Mouse (Mus musculus): Measurements from ENCODE around the gene Negr1. TPM values are rescaled to one million over a fixed set of nuclear protein-coding genes. Genes with fewer than 3 reads are reported as not detected.

Gene Negr1
- polyA plus RNA-seq, 1 experiment from 2014 or later: 61.9 TPM

GRCm38 (mm10) chr3:156710693-156711092 lies 149.1 kb downstream of the Negr1 start:
- DNase-seq (no peak), ATAC-seq (ENCODE audit: low FRiP score, low TSS enrichment) (no peak)
- Histone ChIP-seq H3K27me3 (ENCODE audit: control insufficient read depth, insufficient read depth, low read length) (no peaks in the 10 kb centered on the region), H3K36me3 (ENCODE audit: control insufficient read depth, insufficient read depth, low read length) (no peaks in the 10 kb centered on the region), H3K4me1 (ENCODE audit: control insufficient read depth, insufficient read depth, low read length) (no peaks in the 10 kb centered on the region), H3K4me3 (replicated peaks; ENCODE audit: low read depth, low read length) (no peak overlapping the region), H3K4me2 (ENCODE audit: low read length) (no peak overlapping the region), H3K9me3 (ENCODE audit: control insufficient read depth, low read length) (no peaks in the 10 kb centered on the region), H3K27ac (replicated peaks; ENCODE audit: low read depth, low read length) (no peak overlapping the region), H3K9ac (replicated peaks; ENCODE audit: low read length) (no peak overlapping the region)
- 86% methylated on average over 4 of the region's 4 CpGs for WGBS

DNA sequence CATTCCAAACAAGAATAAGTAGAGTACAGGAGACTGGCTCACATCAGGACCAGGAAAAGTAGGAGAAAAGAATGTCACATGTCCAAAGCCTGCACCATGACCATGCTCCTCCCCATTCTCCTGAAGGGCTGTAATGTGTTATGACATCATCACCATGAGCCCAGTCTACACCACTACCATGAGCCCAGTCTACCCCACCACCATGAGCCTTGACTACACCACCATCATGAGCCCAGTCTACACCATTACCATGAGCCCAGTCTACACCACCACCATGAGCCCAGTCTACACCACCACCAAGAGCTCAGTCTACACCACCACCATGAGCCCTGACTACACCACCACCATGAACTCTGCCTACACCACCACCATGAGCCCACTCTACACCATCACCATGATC lies 174.7 kb downstream of the Negr1 start:
- no peak overlapping the region for H3K27ac ChIP-seq (replicated peaks; ENCODE audit: low read depth, low read length)
- H3K9ac ChIP-seq (replicated peaks; ENCODE audit: low read length): no peak overlapping the region
- H3K4me1 ChIP-seq (ENCODE audit: control insufficient read depth, insufficient read depth, low read length): no peaks in the 10 kb centered on the region
- ATAC-seq (ENCODE audit: low FRiP score, low TSS enrichment) (no peak), DNase-seq (no peak)
- no peaks in the 10 kb centered on the region for H3K36me3 ChIP-seq (ENCODE audit: control insufficient read depth, insufficient read depth, low read length)
- H3K4me2 ChIP-seq (ENCODE audit: low read length): no peak overlapping the region
- no peak overlapping the region for H3K4me3 ChIP-seq (replicated peaks; ENCODE audit: low read depth, low read length)
- no peaks in the 10 kb centered on the region for H3K9me3 ChIP-seq (ENCODE audit: control insufficient read depth, low read length)
- no peaks in the 10 kb centered on the region for H3K27me3 ChIP-seq (ENCODE audit: control insufficient read depth, insufficient read depth, low read length)

DNA sequence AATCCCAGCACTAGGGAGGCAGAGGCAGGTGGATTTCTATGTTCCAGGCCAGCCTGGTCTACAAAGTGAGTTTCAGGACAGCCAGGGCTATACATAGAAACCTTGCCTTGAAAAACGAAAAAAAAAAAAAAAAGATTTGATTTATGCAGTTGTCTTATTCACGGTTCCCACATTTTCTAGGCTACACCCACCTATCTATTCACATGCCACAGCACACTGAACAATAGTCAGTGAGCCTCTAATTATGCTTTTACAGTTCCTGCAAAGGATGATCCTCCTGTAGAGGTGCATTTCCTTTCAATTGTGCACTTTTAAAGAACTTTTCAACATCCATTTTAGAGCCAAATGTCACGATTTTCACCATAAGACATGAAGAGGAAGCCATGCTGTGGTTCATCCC lies 177.9 kb downstream of the Negr1 start:
- ATAC-seq (ENCODE audit: low FRiP score, low TSS enrichment): no peak
- H3K9ac ChIP-seq (replicated peaks; ENCODE audit: low read length): no peak overlapping the region
- no peaks in the 10 kb centered on the region for H3K4me1 ChIP-seq (ENCODE audit: control insufficient read depth, insufficient read depth, low read length)
- no peak overlapping the region for H3K27ac ChIP-seq (replicated peaks; ENCODE audit: low read depth, low read length)
- DNase-seq: no peak
- H3K36me3 ChIP-seq (ENCODE audit: control insufficient read depth, insufficient read depth, low read length): no peaks in the 10 kb centered on the region
- H3K9me3 ChIP-seq (ENCODE audit: control insufficient read depth, low read length): no peaks in the 10 kb centered on the region
- 83% methylated on average over 3 of the region's 3 CpGs for WGBS
- H3K4me2 ChIP-seq (ENCODE audit: low read length): no peak overlapping the region
- no peaks in the 10 kb centered on the region for H3K27me3 ChIP-seq (ENCODE audit: control insufficient read depth, insufficient read depth, low read length)
- H3K4me3 ChIP-seq (replicated peaks; ENCODE audit: low read depth, low read length): no peak overlapping the region

- H3K27me3 ChIP-seq (ENCODE audit: control insufficient read depth, insufficient read depth, low read length): no peaks in the 10 kb centered on the region
- WGBS: 97% methylated on average over 1 of the region's 1 CpGs
These were observed 181.7 kb downstream of the Negr1 start for GRCm38 (mm10) chr3:156743266-156743665.

GRCm38 (mm10) chr3:156745218-156745770 lies 183.7 kb downstream of the Negr1 start:
- H3K27me3 ChIP-seq (ENCODE audit: control insufficient read depth, insufficient read depth, low read length): no peaks in the 10 kb centered on the region
- DNase-seq (no peak), ATAC-seq (ENCODE audit: low FRiP score, low TSS enrichment) (no peak)
- no peak overlapping the region for H3K27ac ChIP-seq (replicated peaks; ENCODE audit: low read depth, low read length)
- H3K4me2 ChIP-seq (ENCODE audit: low read length): no peak overlapping the region
- H3K9ac ChIP-seq (replicated peaks; ENCODE audit: low read length): no peak overlapping the region
- WGBS: 88% methylated on average over 5 of the region's 5 CpGs
- H3K4me1 ChIP-seq (ENCODE audit: control insufficient read depth, insufficient read depth, low read length): no peaks in the 10 kb centered on the region
- no peaks in the 10 kb centered on the region for H3K36me3 ChIP-seq (ENCODE audit: control insufficient read depth, insufficient read depth, low read length)
- H3K4me3 ChIP-seq (replicated peaks; ENCODE audit: low read depth, low read length): no peak overlapping the region
- H3K9me3 ChIP-seq (ENCODE audit: control insufficient read depth, low read length): no peaks in the 10 kb centered on the region

More at GRCm38 (mm10) chr3:156743266-156743665, 181.7 kb downstream of the Negr1 start:
- Histone ChIP-seq H3K27ac (replicated peaks; ENCODE audit: low read depth, low read length) (no peak overlapping the region), H3K4me3 (replicated peaks; ENCODE audit: low read depth, low read length) (no peak overlapping the region), H3K36me3 (ENCODE audit: control insufficient read depth, insufficient read depth, low read length) (no peaks in the 10 kb centered on the region), H3K9ac (replicated peaks; ENCODE audit: low read length) (no peak overlapping the region), H3K4me2 (ENCODE audit: low read length) (no peak overlapping the region), H3K4me1 (ENCODE audit: control insufficient read depth, insufficient read depth, low read length) (no peaks in the 10 kb centered on the region), H3K9me3 (ENCODE audit: control insufficient read depth, low read length) (no peaks in the 10 kb centered on the region)
- DNase-seq (no peak), ATAC-seq (ENCODE audit: low FRiP score, low TSS enrichment) (no peak)

DNA sequence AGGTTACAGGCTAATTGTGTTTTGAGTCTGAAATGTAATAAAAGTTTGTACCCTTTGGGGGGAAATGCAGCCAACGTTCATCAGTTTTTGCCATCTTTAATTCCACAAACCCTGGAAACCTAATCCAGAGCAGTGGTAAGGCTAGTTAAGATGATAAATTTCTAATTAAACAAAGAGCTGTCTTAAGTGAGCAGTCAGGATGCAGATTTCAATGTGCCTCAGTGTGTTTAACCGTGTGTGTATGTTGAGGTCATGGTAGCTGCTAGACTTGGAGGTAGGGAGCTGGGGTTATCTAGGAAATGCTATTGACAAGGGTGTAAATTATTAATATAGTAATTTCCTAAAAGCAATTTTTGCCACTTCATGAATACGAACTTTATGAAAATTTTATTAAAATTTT lies 185.9 kb downstream of the Negr1 start:
- DNase-seq (no peak), ATAC-seq (ENCODE audit: low FRiP score, low TSS enrichment) (no peak)
- H3K36me3 ChIP-seq (ENCODE audit: control insufficient read depth, insufficient read depth, low read length): no peaks in the 10 kb centered on the region
- H3K4me2 ChIP-seq (ENCODE audit: low read length): no peak overlapping the region
- no peak overlapping the region for H3K4me3 ChIP-seq (replicated peaks; ENCODE audit: low read depth, low read length)
- no peak overlapping the region for H3K9ac ChIP-seq (replicated peaks; ENCODE audit: low read length)
- H3K27ac ChIP-seq (replicated peaks; ENCODE audit: low read depth, low read length): no peak overlapping the region
- H3K4me1 ChIP-seq (ENCODE audit: control insufficient read depth, insufficient read depth, low read length): no peaks in the 10 kb centered on the region
- H3K9me3 ChIP-seq (ENCODE audit: control insufficient read depth, low read length): no peaks in the 10 kb centered on the region
- 85% methylated on average over 3 of the region's 3 CpGs for WGBS
- H3K27me3 ChIP-seq (ENCODE audit: control insufficient read depth, insufficient read depth, low read length): no peaks in the 10 kb centered on the region

GRCm38 (mm10) chr3:156753780-156754373 lies 192.3 kb downstream of the Negr1 start:
- no peaks in the 10 kb centered on the region for H3K9me3 ChIP-seq (ENCODE audit: control insufficient read depth, low read length)
- 73% methylated on average over 4 of the region's 4 CpGs for WGBS
- no peak for ATAC-seq (ENCODE audit: low FRiP score, low TSS enrichment)
- no peak overlapping the region for H3K4me2 ChIP-seq (ENCODE audit: low read length)
- no peaks in the 10 kb centered on the region for H3K36me3 ChIP-seq (ENCODE audit: control insufficient read depth, insufficient read depth, low read length)
- H3K4me1 ChIP-seq (ENCODE audit: control insufficient read depth, insufficient read depth, low read length): 0 out of 2 replicates have a peak, but pooled peaks cover 3% of the 10 kb centered on the region
- no peaks in the 10 kb centered on the region for H3K27me3 ChIP-seq (ENCODE audit: control insufficient read depth, insufficient read depth, low read length)
- no peak overlapping the region for H3K9ac ChIP-seq (replicated peaks; ENCODE audit: low read length)
- no peak overlapping the region for H3K4me3 ChIP-seq (replicated peaks; ENCODE audit: low read depth, low read length)
- DNase-seq: no peak
- H3K27ac ChIP-seq (replicated peaks; ENCODE audit: low read depth, low read length): no peak overlapping the region

GRCm38 (mm10) chr3:156754790-156755530 lies 193.4 kb downstream of the Negr1 start:
- no peaks in the 10 kb centered on the region for H3K36me3 ChIP-seq (ENCODE audit: control insufficient read depth, insufficient read depth, low read length)
- no peaks in the 10 kb centered on the region for H3K9me3 ChIP-seq (ENCODE audit: control insufficient read depth, low read length)
- H3K4me3 ChIP-seq (replicated peaks; ENCODE audit: low read depth, low read length): no peak overlapping the region
- H3K27ac ChIP-seq (replicated peaks; ENCODE audit: low read depth, low read length): 0 out of 2 replicates have a peak overlapping the region, but pooled peaks have one; percentile 16
- 0 out of 2 replicates have a peak, but pooled peaks cover 3% of the 10 kb centered on the region for H3K4me1 ChIP-seq (ENCODE audit: control insufficient read depth, insufficient read depth, low read length)
- H3K27me3 ChIP-seq (ENCODE audit: control insufficient read depth, insufficient read depth, low read length): no peaks in the 10 kb centered on the region
- no peak overlapping the region for H3K9ac ChIP-seq (replicated peaks; ENCODE audit: low read length)
- WGBS: 74% methylated on average over 1 of the region's 1 CpGs
- no peak overlapping the region for H3K4me2 ChIP-seq (ENCODE audit: low read length)
- peak; percentile 46 for DNase-seq
- no peak for ATAC-seq (ENCODE audit: low FRiP score, low TSS enrichment)

- no peak overlapping the region for H3K4me3 ChIP-seq (replicated peaks; ENCODE audit: low read depth, low read length)
- no peaks in the 10 kb centered on the region for H3K27me3 ChIP-seq (ENCODE audit: control insufficient read depth, insufficient read depth, low read length)
- ATAC-seq (ENCODE audit: low FRiP score, low TSS enrichment) (no peak), DNase-seq (no peak)
- H3K4me1 ChIP-seq (ENCODE audit: control insufficient read depth, insufficient read depth, low read length): peaks cover 4% of the 10 kb centered on the region; the same call in 1 of the 2 replicates
- no peaks in the 10 kb centered on the region for H3K36me3 ChIP-seq (ENCODE audit: control insufficient read depth, insufficient read depth, low read length)
- 77% methylated on average over 3 of the region's 3 CpGs for WGBS
- no peak overlapping the region for H3K9ac ChIP-seq (replicated peaks; ENCODE audit: low read length)
- H3K9me3 ChIP-seq (ENCODE audit: control insufficient read depth, low read length): no peaks in the 10 kb centered on the region
- H3K4me2 ChIP-seq (ENCODE audit: low read length): no peak overlapping the region
- no peak overlapping the region for H3K27ac ChIP-seq (replicated peaks; ENCODE audit: low read depth, low read length)
These were observed 203.4 kb downstream of the Negr1 start for GRCm38 (mm10) chr3:156765015-156765414.
